Mouse (Mus musculus) forebrain, embryonic 15.5 days (tissue): ENCODE data around the gene Gins2. TPM values are rescaled to one million over a fixed set of nuclear protein-coding genes. Genes with fewer than 3 reads are reported as not detected.
A peak's percentile ranks its signal among the peaks of the same experiment; 100 is the strongest.

Source experiments
- ATAC-seq: fragments of 200-750 bp; cut with Nextera tagmentation; replicated peaks from 2 replicates; pipeline ENCODE4 v1.8.0; 2017; ENCODE audit warnings: mild to moderate bottlenecking, moderate TSS enrichment, moderate library complexity
- H3K27ac ChIP-seq: fragments of 300-500 bp; sonication (generic); replicated peaks from 2 replicates; pipeline ENCODE4 v1.5.1; 2015; ENCODE audit warnings: mild to moderate bottlenecking, inconsistent platforms
- H3K27me3 ChIP-seq: fragments of 300-500 bp; sonication (generic); 2 replicates; pipeline ENCODE4 v1.6.1; 2015; ENCODE audit warnings: inconsistent platforms
- H3K36me3 ChIP-seq: fragments of 300-500 bp; sonication (generic); 2 replicates; pipeline ENCODE4 v1.6.1; 2015; ENCODE audit warnings: mild to moderate bottlenecking, inconsistent platforms
- H3K4me1 ChIP-seq: fragments of 300-500 bp; sonication (generic); 2 replicates; pipeline ENCODE4 v1.6.1; 2015; ENCODE audit warnings: inconsistent platforms
- H3K4me2 ChIP-seq: fragments of 300-500 bp; sonication (generic); replicated peaks from 2 replicates; pipeline ENCODE4 v1.6.1; 2015; ENCODE audit warnings: mild to moderate bottlenecking, inconsistent platforms
- H3K4me3 ChIP-seq: fragments of 300-500 bp; sonication (generic); 2 replicates; pipeline ENCODE4 v1.5.1; 2015; ENCODE audit warnings: mild to moderate bottlenecking, inconsistent platforms
- H3K9ac ChIP-seq: fragments of 300-500 bp; sonication (generic); replicated peaks from 2 replicates; pipeline ENCODE4 v1.6.1; 2015; ENCODE audit warnings: mild to moderate bottlenecking, inconsistent platforms
- H3K9me3 ChIP-seq: fragments of 300-500 bp; sonication (generic); 2 replicates; pipeline ENCODE4 v1.6.1; 2016; ENCODE audit warnings: inconsistent platforms
- WGBS: fragments of 180-500 bp; shearing (Covaris S2); methylation state at CpG from one replicate; pipeline ENCODE4 v1.1.7; 2015; ENCODE audit warnings: mixed read lengths; 5-methylcytosine and 5-hydroxymethylcytosine counted together
- microRNA-seq: library from miRNA; unstranded; fragments of <30 nt; microRNA quantifications from one replicate; pipeline ENCODE4, GENCODE M21; 2016
- polyA plus RNA-seq: library from polyadenylated mRNA; unstranded; fragments of >200 nt; fragmentation: Nextera tagmentation; extraction: Ambion mirVana; gene quantifications from 2 replicates; pipeline ENCODE4 v1.2.1, GENCODE M21; 2015

The Gins2 gene
- polyA plus RNA-seq, 1 experiment from 2014 or later: 27.1 TPM

DNA sequence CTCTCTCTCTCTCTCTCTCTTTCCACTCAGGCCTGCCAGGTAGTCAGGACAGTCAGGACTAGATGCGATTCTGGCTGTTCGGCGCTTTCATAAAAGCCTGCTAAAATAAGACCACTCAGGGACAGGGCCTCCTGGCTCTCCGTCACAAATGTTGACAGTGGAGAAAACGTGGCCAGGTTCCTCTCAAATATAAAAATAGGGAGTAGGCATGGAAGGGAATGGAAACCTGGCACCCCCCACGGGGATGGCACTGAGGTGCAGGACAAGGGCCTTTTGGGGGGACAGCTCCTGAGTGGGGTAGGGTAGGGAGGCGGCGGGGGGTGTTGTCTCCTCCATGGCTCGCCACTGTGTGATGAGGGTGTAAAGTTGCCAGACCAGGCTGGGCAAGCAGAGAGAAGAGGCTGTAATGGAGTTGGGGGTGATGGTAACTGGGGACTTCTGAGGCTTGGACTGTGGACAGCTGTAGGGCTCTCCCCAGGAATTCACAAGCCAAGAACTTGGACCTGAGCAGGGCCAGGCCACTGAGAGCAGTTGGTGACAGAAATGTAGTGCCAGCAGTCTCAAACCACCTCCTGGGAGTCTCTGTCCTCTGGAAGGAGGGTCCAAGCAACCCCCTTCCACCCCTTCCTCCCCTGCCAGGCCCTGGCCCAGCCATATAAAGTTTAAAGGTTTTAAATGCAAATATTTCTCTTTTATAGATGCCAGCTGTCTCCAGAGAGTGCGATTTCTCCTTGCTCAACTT lies 57.2 kb downstream of the Gins2 start:
- Histone ChIP-seq H3K9me3 (no peaks in the 10 kb centered on the region), H3K27me3 (no peaks in the 10 kb centered on the region), H3K27ac (peak overlapping the region; percentile 98), H3K4me1 (peaks cover 91% of the 10 kb centered on the region), H3K4me2 (peak overlapping the region; percentile 27), H3K36me3 (no peaks in the 10 kb centered on the region), H3K4me3 (no peak overlapping the region), H3K9ac (no peak overlapping the region)
- ATAC-seq: peak; percentile 6; the same call in 1 of the 2 replicates
- 34% methylated on average over 10 of the region's 10 CpGs for WGBS

DNA sequence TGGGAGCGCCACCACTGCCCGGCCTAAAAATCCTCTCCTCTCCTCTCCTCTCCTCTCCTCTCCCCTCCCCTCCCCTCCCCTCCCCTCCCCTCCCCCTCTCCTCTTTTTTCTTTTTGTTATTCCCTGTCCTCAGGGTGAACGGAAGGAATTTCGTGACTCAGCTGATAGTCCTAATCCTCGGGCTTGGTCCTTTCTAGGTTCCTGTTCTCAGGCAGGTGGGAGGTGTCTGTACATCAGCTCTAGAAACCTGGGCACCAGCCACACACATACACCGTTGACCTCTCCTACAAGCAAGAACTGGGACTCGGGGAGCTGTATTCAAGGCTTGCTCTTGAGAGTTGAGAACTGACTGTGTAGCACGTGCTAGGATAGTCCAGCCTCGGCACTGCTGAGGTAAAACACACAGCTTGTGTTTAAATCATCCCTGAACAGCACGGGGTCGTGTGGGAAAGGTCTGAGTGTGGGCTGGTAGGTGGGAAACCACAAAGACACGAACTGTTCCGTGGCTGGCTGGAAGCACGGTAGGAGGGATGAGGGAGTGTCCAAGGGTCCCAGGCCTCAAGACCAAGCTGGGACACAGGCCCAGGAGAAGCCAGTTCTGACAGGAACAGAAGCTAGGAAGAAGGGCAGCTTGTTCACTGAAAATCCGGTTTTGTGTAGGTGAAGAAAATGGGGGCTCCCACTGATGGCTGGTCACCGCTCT lies 58.0 kb downstream of the Gins2 start:
- H3K4me3 ChIP-seq: no peak overlapping the region
- no peaks in the 10 kb centered on the region for H3K27me3 ChIP-seq
- no peak overlapping the region for H3K9ac ChIP-seq
- H3K36me3 ChIP-seq: no peaks in the 10 kb centered on the region
- no peak for ATAC-seq
- no peaks in the 10 kb centered on the region for H3K9me3 ChIP-seq
- H3K4me1 ChIP-seq: peaks cover 91% of the 10 kb centered on the region
- peak overlapping the region; percentile 98 for H3K27ac ChIP-seq
- H3K4me2 ChIP-seq: no peak overlapping the region
- WGBS: 45% methylated on average over 16 of the region's 16 CpGs

DNA sequence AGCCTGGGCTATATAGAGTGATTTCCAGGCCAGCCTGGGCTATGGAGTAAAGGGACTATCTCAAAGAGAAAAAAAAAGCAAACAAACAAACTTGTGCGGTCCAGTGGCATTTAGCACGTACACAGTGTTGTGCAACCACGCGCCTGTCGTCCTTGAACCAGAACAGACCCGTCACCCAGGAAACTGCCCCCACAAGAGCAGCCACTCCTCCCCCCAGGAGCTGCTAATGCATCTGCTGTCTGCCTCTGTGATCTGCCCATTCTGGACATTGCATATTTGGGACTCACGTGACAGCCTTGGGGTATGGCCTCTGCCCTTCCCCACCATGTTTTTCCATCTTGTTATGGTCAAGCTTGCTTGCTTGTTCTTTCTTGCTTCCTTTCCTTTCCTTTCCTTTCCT lies 59.9 kb downstream of the Gins2 start:
- WGBS: 65% methylated on average over 7 of the region's 7 CpGs
- Histone ChIP-seq H3K36me3 (no peaks in the 10 kb centered on the region), H3K4me2 (no peak overlapping the region), H3K9me3 (no peaks in the 10 kb centered on the region), H3K27ac (no peak overlapping the region), H3K27me3 (no peaks in the 10 kb centered on the region), H3K4me1 (peaks cover 90% of the 10 kb centered on the region), H3K9ac (no peak overlapping the region), H3K4me3 (no peak overlapping the region)
- ATAC-seq: no peak

Small RNA genes lying within 50 kb of the gene (microRNA-seq; reads per million reads assigned to microRNA genes)
- gene Mir7687: 0.88 reads per million

Other genes starting within 250 kb of the Gins2 start
- gene 1190005I06Rik, start 58.3 kb upstream of the Gins2 start, polyA plus RNA-seq: 8.3 and 11.3 TPM in 2 replicates
- gene Gm27021, start 78.8 kb upstream of the Gins2 start, polyA plus RNA-seq: 6.6 and 7.3 TPM in 2 replicates
- 971 and 990 TPM in 2 replicates for gene Cox4i1, start 78.9 kb upstream of the Gins2 start, polyA plus RNA-seq
- 168 and 178 TPM in 2 replicates for gene Emc8, start 79.3 kb upstream of the Gins2 start, polyA plus RNA-seq
- 4.0 and 4.8 TPM in 2 replicates for gene Irf8, start 147.1 kb upstream of the Gins2 start, polyA plus RNA-seq